Mouse (Mus musculus) MEL (cell line): ENCODE results near the gene Aff1.

ENCODE experiments used
- CTCF ChIP-seq, 3 experiments: IDR thresholded peaks in 2 of 3; conservative IDR thresholded peaks in 1 of 3; 2 replicates each; pipeline ENCODE4 v1.5.1; 2011 to 2012; ENCODE audit warnings: low read length in 3 of 3, low read depth in 2 of 3, mild to moderate bottlenecking in 2 of 3, improper control_type of control experiment in 1 of 3, inconsistent platforms in 1 of 3, mixed read lengths in 1 of 3, moderate library complexity in 1 of 3; ENCODE audit not compliant: control insufficient read depth in 1 of 3, insufficient read depth in 1 of 3, poor library complexity in 1 of 3, severe bottlenecking in 1 of 3
- E2F4 ChIP-seq: IDR thresholded peaks from 2 replicates; pipeline ENCODE4 v1.6.1; 2011; ENCODE audit warnings: low read depth, low read length, improper control_type of control experiment, borderline replicate concordance
- EP300 ChIP-seq, 2 experiments: IDR thresholded peaks; 2 replicates each; pipeline ENCODE4 v1.6.1; 2011; ENCODE audit warnings: improper control_type of control experiment in 2 of 2, low read length in 2 of 2, low read depth in 1 of 2, mild to moderate bottlenecking in 1 of 2
- GABPA ChIP-seq: IDR thresholded peaks from 2 replicates; pipeline ENCODE4 v1.6.1; 2012; ENCODE audit warnings: low read depth, mild to moderate bottlenecking, inconsistent platforms, low read length, improper control_type of control experiment, moderate library complexity
- GATA1 ChIP-seq: IDR thresholded peaks from 2 replicates; pipeline ENCODE4 v1.6.1; 2011; ENCODE audit warnings: low read depth, low read length, improper control_type of control experiment
- JUND ChIP-seq: IDR thresholded peaks from 2 replicates; pipeline ENCODE4 v1.6.1; 2011; ENCODE audit warnings: low read depth, mild to moderate bottlenecking, improper control_type of control experiment, low read length
- MAX ChIP-seq: IDR thresholded peaks from 2 replicates; pipeline ENCODE4 v1.6.1; 2011; ENCODE audit warnings: low read length, improper control_type of control experiment
- MXI1 ChIP-seq: IDR thresholded peaks from 2 replicates; pipeline ENCODE4 v1.6.1; 2011; ENCODE audit warnings: mild to moderate bottlenecking, low read depth, low read length, improper control_type of control experiment
- NRF1 ChIP-seq: IDR thresholded peaks from 2 replicates; pipeline ENCODE4 v1.6.1; 2014; ENCODE audit warnings: low read depth, mild to moderate bottlenecking, inconsistent platforms, low read length, improper control_type of control experiment, moderate library complexity; ENCODE audit not compliant: poor library complexity, insufficient read depth, severe bottlenecking
- POLR2A ChIP-seq, 2 experiments: IDR thresholded peaks; 2 replicates each; pipeline ENCODE4 v1.6.1; 2011 to 2012; ENCODE audit warnings: low read length in 2 of 2, mild to moderate bottlenecking in 2 of 2, control low read depth in 1 of 2, improper control_type of control experiment in 1 of 2, low read depth in 1 of 2, moderate library complexity in 1 of 2; ENCODE audit not compliant: control insufficient read depth in 1 of 2, insufficient read depth in 1 of 2, poor library complexity in 1 of 2
- USF1 ChIP-seq: IDR thresholded peaks from 2 replicates; pipeline ENCODE4 v1.6.1; 2014; ENCODE audit warnings: low read depth, mild to moderate bottlenecking, inconsistent platforms, low read length, improper control_type of control experiment, moderate library complexity
- USF2 ChIP-seq, 2 experiments: IDR thresholded peaks; 2 replicates each; pipeline ENCODE4 v1.6.1; 2011 to 2012; ENCODE audit warnings: improper control_type of control experiment in 2 of 2, low read length in 2 of 2, borderline replicate concordance in 1 of 2, inconsistent platforms in 1 of 2, low read depth in 1 of 2, mild to moderate bottlenecking in 1 of 2; ENCODE audit not compliant: insufficient read depth in 1 of 2
- ZC3H11A ChIP-seq: IDR thresholded peaks from 2 replicates; pipeline ENCODE4 v1.6.1; 2012; ENCODE audit warnings: low read depth, mild to moderate bottlenecking, inconsistent platforms, low read length, improper control_type of control experiment
- ZMIZ1 ChIP-seq: IDR thresholded peaks from 2 replicates; pipeline ENCODE4 v1.6.1; 2012; ENCODE audit warnings: low read depth, mild to moderate bottlenecking, inconsistent platforms, low read length, improper control_type of control experiment, moderate library complexity

GRCm38 (mm10) chr5:103768961-103769360, 76.8 kb downstream of the Aff1 start:
- TF ChIP-seq NRF1 (no peak), POLR2A (IDR thresholded peaks at IDR 0.05; ENCODE audit: control insufficient read depth in 1 of 2, insufficient read depth in 1 of 2, low read depth in 1 of 2, low read length in 2 of 2, poor library complexity in 1 of 2) (no peak), MXI1 (no peak), CTCF (IDR thresholded peaks at IDR 0.05 in 2 of 3, conservative IDR thresholded peaks at IDR 0.05 in 1 of 3; ENCODE audit: control insufficient read depth in 1 of 3, insufficient read depth in 1 of 3, low read depth in 2 of 3, low read length in 3 of 3, poor library complexity in 1 of 3, severe bottlenecking in 1 of 3) (no peak), GATA1 (no peak), ZC3H11A (no peak), ZMIZ1 (no peak), E2F4 (no peak), EP300 (IDR thresholded peaks at IDR 0.05; ENCODE audit: low read depth in 1 of 2, low read length in 2 of 2) (no peak), GABPA (no peak), MAX (no peak), JUND (no peak), USF1 (no peak), USF2 (IDR thresholded peaks at IDR 0.05; ENCODE audit: borderline replicate concordance in 1 of 2, insufficient read depth in 1 of 2, low read depth in 1 of 2, low read length in 2 of 2) (no peak)
